Mouse (Mus musculus) liver, embryonic 14.5 days (tissue): ENCODE data around the gene M6pr. TPM values are rescaled to one million over a fixed set of nuclear protein-coding genes. Genes with fewer than 3 reads are reported as not detected.

ENCODE experiments used
- ATAC-seq: fragments of 200-750 bp; cut with Nextera tagmentation; 2 replicates; pipeline ENCODE4 v1.8.0; 2017; ENCODE audit warnings: moderate number of reproducible peaks, mild to moderate bottlenecking, moderate library complexity; ENCODE audit not compliant: insufficient read depth
- DNase-seq, 3 experiments: peaks; one replicate each; pipeline ENCODE4 v3.0.0-alpha.2; 2012 to 2013; ENCODE audit warnings: low read depth in 3 of 3, low spot score in 3 of 3
- H3K27ac ChIP-seq: fragments of 300-500 bp; sonication (generic); 2 replicates; pipeline ENCODE4 v1.5.1; 2014; ENCODE audit warnings: moderate library complexity, mild to moderate bottlenecking, control low read depth, inconsistent platforms
- H3K27me3 ChIP-seq: fragments of 300-500 bp; sonication (generic); 2 replicates; pipeline ENCODE4 v1.6.1; 2014; ENCODE audit warnings: mild to moderate bottlenecking, low read length, moderate library complexity; ENCODE audit not compliant: control insufficient read depth, insufficient read depth
- H3K36me3 ChIP-seq: fragments of 300-500 bp; sonication (generic); replicated peaks from 2 replicates; pipeline ENCODE4 v1.6.1; 2014; ENCODE audit warnings: low read depth; ENCODE audit not compliant: control insufficient read depth, insufficient read depth
- H3K4me1 ChIP-seq, 2 experiments: fragments of 200-500 bp in 1 of 2; fragments of 300-500 bp in 1 of 2; sonication (generic) in 1 of 2; replicated peaks; 2 replicates each; pipeline ENCODE4 v1.6.1; 2012 to 2014; ENCODE audit warnings: antibody characterized with exemption in 1 of 2, inconsistent platforms in 1 of 2, low read length in 1 of 2; ENCODE audit not compliant: control insufficient read depth in 2 of 2, insufficient read depth in 2 of 2
- H3K4me2 ChIP-seq: fragments of 300-500 bp; sonication (generic); 2 replicates; pipeline ENCODE4 v1.6.1; 2014; ENCODE audit warnings: low read depth, mild to moderate bottlenecking, control low read depth, moderate library complexity
- H3K4me3 ChIP-seq, 2 experiments: fragments of 200-500 bp in 1 of 2; fragments of 300-500 bp in 1 of 2; sonication (generic) in 1 of 2; 2 replicates each; pipeline ENCODE4 v1.5.1; 2012 to 2014; ENCODE audit warnings: low read depth in 2 of 2, low read length in 2 of 2, mild to moderate bottlenecking in 2 of 2, control low read depth in 1 of 2, inconsistent platforms in 1 of 2, moderate library complexity in 1 of 2; ENCODE audit not compliant: insufficient read depth in 1 of 2
- H3K9ac ChIP-seq: fragments of 300-500 bp; sonication (generic); replicated peaks from 2 replicates; pipeline ENCODE4 v1.6.1; 2014; ENCODE audit warnings: mild to moderate bottlenecking, control low read depth, moderate library complexity
- H3K9me3 ChIP-seq: fragments of 300-500 bp; sonication (generic); 2 replicates; pipeline ENCODE4 v1.6.1; 2016; ENCODE audit warnings: low read length, mixed read lengths; ENCODE audit not compliant: control insufficient read depth
- CTCF ChIP-seq: IDR thresholded peaks from 2 replicates; pipeline ENCODE4 v1.5.1; 2016; ENCODE audit warnings: antibody characterized with exemption, low read depth, control low read depth
- EP300 ChIP-seq: IDR thresholded peaks from 2 replicates; pipeline ENCODE4 v1.6.1; 2016; ENCODE audit warnings: antibody characterized with exemption, low read depth
- WGBS: fragments of 180-500 bp; shearing (Covaris S2); extraction: QIAGEN DNeasy Blood & Tissue Kit; methylation state at CpG from one replicate; pipeline ENCODE4 v1.1.7; 2014; ENCODE audit not compliant: insufficient replicate concordance; 5-methylcytosine and 5-hydroxymethylcytosine counted together
- polyA plus RNA-seq, 2 experiments: library from polyadenylated mRNA; depleted of rRNA in 1 of 2; stranded (reverse) in 1 of 2; unstranded in 1 of 2; fragments of >200 nt; fragmentation: Nextera tagmentation in 1 of 2; extraction: Ambion mirVana in 1 of 2; gene quantifications; 2 replicates each; pipeline versions ENCODE4 v1.2.1 to v1.2.3; 2012 to 2014

M6pr gene
- polyA plus RNA-seq (2012; rRNA removed) (36.5 and 48.1 TPM in 2 replicates), polyA plus RNA-seq (2014; fragmentation: Nextera tagmentation; extraction: Ambion mirVana) (84.2 and 95.4 TPM in 2 replicates)

DNA sequence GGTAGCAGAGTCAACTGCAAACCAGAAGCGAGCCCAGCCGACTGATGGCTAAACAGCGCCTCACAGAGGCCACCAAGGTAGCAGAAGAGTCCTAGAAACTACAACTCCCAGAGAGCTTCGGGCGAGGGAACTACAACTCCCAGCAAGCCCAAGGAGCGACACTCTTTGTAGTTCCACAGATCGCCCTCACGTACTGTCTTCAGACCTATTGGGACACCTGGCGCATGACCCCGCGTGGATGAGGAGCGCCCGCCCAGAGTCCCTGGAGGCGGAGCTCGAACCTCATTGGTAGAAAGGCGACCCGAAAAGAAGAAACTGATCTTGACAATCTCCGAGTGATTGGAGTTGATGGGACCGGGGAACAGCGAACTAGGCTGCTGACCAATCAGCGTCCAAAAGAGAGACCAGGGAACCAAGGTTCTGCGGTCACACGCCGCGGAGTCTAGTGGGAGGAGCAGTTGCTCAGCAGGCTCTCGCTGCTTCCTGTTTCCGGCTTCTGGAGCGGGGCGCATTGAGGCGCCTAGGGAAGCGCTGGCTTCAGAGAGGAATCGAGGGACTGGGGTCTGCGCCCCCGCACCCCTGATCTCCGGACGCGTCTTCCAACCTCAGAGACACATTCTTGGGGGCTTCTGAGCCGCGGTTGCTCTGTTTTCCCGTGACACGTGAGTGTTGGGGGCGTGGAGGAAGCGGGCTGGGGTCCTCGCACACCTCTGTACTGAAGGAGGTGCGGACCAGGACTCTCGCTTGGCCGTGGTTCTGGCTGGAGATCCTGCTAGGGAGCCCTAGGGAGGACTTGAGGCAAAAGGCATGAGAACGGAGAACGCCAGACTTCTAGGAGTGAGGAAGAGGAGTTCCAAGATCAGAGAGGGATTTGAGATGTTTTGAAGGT is at the start of gene M6pr:
TSS of gene M6pr (plus strand) at position 216 of the 889 bp plus-strand sequence.
- H3K9ac ChIP-seq: peak within 1 kb of the TSS; percentile 94
- peak within 1 kb of the TSS; percentile 91 to 93 for H3K4me3 ChIP-seq
- H3K27ac ChIP-seq: peak within 1 kb of the TSS; percentile 67
- no peaks in the 10 kb centered on the region for H3K27me3 ChIP-seq
- no peaks in the 10 kb centered on the region for H3K9me3 ChIP-seq
- DNase-seq (peak; percentile 91 to 95 (median 92)), ATAC-seq (peak; percentile 97)
- 0% methylated on average over 49 of the region's 49 CpGs for WGBS
- peaks cover 10% of the 10 kb centered on the region in 2 experiments for H3K4me1 ChIP-seq
- peak within 1 kb of the TSS; percentile 90 for H3K4me2 ChIP-seq
- peak; percentile 88 for TF ChIP-seq CTCF
- no peak for TF ChIP-seq EP300
- H3K36me3 ChIP-seq: peaks cover 18% of the 10 kb centered on the region

DNA sequence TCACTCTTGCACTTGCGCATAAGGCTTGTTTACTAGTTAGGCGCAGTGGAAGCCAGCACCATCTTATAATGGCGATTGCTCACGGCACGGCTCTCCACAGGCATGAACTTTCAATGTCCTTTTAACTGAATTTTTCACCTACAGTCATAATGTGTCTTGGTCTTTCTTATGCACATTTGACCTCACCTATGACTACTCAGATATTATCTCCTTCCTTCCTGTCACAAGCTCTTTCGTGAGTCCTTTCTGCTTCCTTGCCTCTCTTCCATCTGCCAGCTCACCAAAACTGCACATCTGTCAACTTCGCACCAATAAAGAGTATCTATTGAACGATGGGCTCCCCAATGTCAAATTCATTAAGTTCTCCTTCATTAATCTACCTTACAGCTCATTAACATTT is 46.0 kb upstream of the M6pr start:
- no peaks in the 10 kb centered on the region for H3K27me3 ChIP-seq
- H3K27ac ChIP-seq: no peak overlapping the region
- H3K9ac ChIP-seq: no peak overlapping the region
- TF ChIP-seq EP300 (no peak), CTCF (no peak)
- no peak overlapping the region for H3K4me2 ChIP-seq
- DNase-seq: no peak
- 73% methylated on average over 8 of the region's 8 CpGs for WGBS
- no peak overlapping the region for H3K4me3 ChIP-seq
- no peaks in the 10 kb centered on the region for H3K9me3 ChIP-seq
- no peaks in the 10 kb centered on the region for H3K4me1 ChIP-seq
- no peak for ATAC-seq
- H3K36me3 ChIP-seq: no peaks in the 10 kb centered on the region

DNA sequence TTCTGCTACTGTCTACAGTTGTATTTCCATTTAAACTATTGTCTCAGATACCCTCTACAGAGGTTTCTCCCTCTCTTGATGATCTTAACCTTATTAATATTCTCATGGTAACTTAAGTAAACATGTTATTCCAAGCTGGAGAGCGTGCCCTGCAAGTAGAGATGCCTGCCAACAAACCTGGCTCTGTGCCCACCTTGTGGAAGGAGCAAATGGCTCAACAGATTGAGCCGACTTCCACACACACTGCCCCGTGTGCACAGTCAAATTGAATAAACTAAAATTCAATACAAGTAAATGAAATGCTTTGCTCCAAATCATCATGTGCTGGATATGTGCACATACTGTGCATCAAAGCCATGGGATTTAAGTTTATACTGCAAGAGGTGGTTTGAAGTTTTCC is 40.0 kb upstream of the M6pr start:
- Histone ChIP-seq H3K27ac (no peak overlapping the region), H3K4me1 (no peaks in the 10 kb centered on the region), H3K36me3 (no peaks in the 10 kb centered on the region), H3K9me3 (no peaks in the 10 kb centered on the region), H3K4me2 (no peak overlapping the region), H3K27me3 (no peaks in the 10 kb centered on the region), H3K9ac (no peak overlapping the region), H3K4me3 (no peak overlapping the region)
- no peak for DNase-seq
- WGBS: 56% methylated on average over 3 of the region's 3 CpGs
- TF ChIP-seq CTCF (no peak), EP300 (no peak)
- ATAC-seq: no peak

DNA sequence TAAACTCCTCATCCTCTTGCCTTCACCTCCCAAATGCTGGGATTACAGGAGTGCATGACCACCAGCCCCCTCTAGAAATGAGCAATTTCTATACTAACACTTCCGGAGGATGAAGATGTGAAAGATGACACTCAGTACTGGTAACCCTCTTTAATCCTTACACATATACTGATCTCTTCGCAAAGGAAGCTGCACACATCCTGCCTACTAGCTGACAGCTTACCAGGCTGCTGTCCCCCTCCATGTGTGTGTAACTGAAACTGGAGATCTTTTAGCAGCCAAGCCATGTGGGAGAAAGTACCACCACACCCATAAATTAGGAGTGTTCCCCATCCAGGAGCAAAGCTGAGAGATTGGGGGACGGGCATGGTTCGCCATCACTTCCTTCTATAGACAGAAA is 39.4 kb upstream of the M6pr start:
- ATAC-seq: no peak
- H3K4me1 ChIP-seq: peaks cover 0 to under 1% of the 10 kb centered on the region in 2 experiments; a peak in 2 of 4 replicates
- WGBS: 64% methylated on average over 4 of the region's 4 CpGs
- no peak overlapping the region for H3K9ac ChIP-seq
- H3K27me3 ChIP-seq: no peaks in the 10 kb centered on the region
- TF ChIP-seq EP300 (no peak), CTCF (no peak)
- no peak for DNase-seq
- H3K27ac ChIP-seq: no peak overlapping the region
- no peaks in the 10 kb centered on the region for H3K9me3 ChIP-seq
- H3K4me3 ChIP-seq: no peak overlapping the region
- H3K4me2 ChIP-seq: no peak overlapping the region
- no peaks in the 10 kb centered on the region for H3K36me3 ChIP-seq

DNA sequence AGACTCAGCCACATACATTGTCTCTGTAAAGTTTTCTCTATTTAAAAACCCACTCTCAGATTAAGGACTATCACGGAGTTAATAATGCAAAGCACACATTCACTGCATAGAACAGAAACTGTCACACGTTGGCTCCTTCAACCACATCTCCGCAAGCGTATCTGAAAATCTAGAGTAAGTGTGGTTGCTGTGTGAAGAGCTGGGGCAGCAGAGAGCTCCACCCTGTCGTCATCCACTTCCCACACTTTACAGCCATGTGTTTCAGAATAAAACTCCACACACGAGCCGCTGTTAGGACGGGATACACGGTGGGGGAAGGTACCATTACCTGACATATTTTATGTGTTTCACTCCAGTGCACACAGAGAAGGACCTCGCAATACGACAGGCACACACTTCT is 38.4 kb upstream of the M6pr start:
- no peak overlapping the region for H3K27ac ChIP-seq
- H3K9ac ChIP-seq: no peak overlapping the region
- DNase-seq: no peak
- ATAC-seq: no peak
- peaks cover 0 to 7% of the 10 kb centered on the region in 2 experiments; a peak in 2 of 4 replicates for H3K4me1 ChIP-seq
- 51% methylated on average over 11 of the region's 11 CpGs for WGBS
- no peak overlapping the region for H3K4me2 ChIP-seq
- no peaks in the 10 kb centered on the region for H3K9me3 ChIP-seq
- TF ChIP-seq CTCF (no peak), EP300 (no peak)
- no peak overlapping the region for H3K4me3 ChIP-seq
- no peaks in the 10 kb centered on the region for H3K27me3 ChIP-seq
- H3K36me3 ChIP-seq: no peaks in the 10 kb centered on the region
